Mouse (Mus musculus): ENCODE data around the gene Pcsk5.

The Pcsk5 gene

DNA sequence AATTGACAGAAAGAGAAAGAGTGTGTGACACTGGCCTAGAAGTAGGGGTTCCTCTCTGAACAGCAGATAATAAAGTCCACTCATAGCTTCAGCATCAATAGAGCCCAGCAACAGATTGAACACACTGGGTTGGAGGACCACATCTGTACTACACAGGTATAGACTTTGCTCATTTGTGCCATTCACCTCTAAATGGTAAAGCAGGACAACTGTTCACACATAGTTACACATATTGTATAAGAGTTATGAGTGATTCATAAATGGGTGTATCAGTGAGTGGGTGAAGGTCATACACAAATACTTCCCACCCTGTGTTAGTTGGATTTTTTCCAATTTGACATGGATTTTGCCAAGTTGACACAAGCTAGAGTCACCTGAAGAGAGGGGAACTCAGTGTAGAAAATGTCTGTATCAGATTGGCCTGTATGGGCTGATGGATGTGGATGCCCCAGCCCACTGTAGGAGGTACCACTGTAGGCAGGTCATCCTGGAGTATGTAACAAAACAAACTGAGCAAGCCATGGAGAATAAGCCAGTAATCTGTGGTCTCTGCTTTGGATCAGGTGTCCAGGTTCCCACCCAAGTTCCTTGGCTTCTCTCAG is 104.7 kb downstream of the Pcsk5 start:
- DNase-seq = no peak

DNA sequence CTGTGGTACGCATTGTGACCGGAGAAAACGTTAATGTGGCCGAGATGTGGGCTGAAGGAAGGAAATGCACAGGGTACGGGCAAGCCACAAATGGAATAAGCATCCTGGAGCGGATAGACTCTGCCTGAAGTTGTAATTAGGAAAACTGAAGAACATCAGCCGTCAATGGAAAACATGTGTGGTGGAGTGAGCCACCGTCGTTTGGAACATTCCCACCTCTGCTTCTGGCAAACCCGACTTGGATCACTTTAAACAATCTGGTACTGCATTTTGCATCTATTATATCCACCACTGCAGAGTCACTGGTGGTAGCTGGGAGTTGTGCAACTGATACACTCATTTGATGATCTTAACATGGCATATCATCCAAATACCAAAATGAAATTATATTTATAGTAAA is 120.4 kb downstream of the Pcsk5 start:
- DNase-seq = no peak

DNA sequence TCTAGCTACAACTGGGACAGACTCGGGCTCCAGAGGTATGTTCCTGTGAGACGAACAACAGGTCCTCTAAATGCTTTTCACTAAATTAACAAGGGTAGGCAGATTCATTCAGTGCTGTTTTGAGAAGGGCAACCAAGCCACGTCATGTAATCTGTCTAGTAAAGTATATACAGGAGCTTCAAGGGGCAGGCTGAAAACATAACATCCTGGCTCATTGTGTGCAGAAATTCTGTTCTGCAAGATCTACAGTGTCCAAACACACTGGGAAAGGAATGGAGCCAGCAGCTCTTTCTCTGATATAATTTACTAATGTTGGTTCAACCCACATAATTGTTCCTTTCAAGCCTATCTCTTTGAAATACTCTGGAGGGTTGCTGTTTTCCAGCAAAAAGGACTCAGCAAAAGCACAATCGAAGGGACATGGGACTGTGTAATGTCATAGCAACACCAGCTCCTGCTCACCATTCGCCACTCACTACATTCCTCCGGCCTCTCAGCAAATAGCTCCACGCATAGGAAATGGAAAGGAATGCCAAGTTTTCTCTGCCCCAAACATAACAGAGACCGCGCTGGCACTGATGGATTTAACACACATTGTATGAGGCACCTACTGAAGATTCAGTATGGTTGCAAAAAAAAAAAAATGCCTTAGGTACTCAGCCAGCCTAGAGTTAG is 122.0 kb downstream of the Pcsk5 start:
- DNase-seq = no peak

DNA sequence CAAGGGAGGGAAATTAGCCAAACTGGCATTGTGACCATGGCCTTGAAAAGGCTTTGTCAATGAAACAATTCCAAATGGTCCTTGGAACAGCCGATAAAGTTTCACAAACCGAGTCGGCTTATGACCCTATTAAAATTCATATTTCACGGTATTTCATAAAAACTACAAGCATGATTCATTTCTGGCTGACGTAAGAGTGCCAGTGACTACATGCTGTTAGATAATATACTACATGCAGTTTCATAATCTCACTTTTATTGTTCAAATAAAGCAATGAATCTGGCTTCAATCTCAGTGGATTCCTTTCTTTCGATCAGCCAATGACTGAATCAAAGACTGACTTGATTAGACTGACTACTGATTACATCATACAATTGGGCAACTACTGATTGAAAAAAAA is 145.8 kb downstream of the Pcsk5 start:
- no peak for DNase-seq

DNA sequence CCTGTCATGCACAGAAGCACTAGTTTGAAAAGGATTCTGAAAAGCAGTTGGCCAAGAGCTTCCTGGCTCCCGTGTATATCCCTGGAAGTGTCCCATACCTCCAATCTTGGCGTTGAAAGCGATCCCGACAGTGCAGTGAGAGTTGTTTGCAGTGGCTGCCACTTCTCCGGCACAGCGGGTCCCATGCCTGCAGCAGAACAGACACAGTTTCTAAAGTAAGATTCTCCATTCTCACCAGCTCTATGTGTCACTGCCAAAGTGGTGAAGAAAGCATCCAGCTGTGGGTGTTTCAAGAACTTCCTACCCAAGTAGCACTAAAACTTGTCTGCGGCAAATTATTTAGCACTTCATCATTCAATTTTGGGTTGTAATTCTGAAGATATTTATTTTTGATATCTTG is 159.1 kb downstream of the Pcsk5 start:
- no peak for DNase-seq

DNA sequence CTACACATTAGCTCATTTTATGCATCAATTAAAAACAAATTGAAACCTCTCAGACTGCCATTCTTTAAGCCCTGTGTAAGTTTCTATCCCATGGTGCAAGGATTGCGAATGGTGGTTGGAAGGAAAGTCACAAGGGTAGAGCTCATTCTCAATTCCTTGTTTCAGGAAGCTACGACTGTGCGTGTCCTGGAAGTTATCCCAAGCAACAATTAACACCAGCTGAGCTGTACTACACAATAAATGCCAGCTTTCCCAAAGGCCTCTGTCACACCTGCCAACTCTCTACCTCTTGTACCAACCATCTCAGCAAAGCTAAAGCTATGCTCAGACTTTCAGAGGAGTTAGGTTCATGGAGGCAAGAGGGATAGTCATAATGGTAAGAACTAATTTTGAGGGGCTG is 174.8 kb downstream of the Pcsk5 start:
- DNase-seq = no peak

DNA sequence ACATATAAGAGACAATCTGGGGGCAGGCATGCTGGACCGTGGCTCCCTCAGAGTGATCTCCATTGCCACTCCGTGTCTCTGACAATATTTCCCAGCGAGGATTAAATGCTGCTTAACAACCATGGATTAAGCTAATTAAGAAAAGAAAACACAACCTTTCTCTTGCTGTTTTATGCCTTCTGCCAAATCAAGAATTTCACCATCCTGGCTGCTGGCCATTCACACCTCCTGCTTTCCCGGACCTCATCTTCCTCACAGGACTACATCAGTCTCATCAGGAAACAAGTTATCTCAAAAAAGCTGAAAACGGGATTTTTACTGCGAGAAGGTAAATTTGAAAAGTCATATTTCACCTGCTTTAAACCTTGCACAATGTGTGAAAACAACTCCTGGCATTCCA is 175.2 kb downstream of the Pcsk5 start:
- no peak for DNase-seq

DNA sequence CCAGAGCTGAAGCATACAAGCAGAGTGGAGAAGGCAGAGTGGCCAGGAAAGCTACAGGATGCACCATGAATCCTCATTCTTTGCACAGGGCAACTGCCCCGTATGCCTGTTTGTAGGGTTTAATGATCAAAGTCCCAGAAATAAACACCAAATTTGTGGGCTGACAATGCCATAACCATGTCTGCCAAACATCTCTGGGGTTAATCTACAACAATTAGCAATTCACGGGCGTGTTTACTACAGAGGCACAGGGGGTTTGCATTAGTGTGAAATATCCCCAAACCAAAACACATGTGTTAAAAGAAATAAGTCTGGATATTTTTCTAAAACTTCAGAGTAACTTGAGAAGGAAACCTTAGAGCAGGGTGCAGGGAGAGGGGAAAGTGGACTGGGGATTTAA is 178.1 kb downstream of the Pcsk5 start:
- no peak for DNase-seq

DNA sequence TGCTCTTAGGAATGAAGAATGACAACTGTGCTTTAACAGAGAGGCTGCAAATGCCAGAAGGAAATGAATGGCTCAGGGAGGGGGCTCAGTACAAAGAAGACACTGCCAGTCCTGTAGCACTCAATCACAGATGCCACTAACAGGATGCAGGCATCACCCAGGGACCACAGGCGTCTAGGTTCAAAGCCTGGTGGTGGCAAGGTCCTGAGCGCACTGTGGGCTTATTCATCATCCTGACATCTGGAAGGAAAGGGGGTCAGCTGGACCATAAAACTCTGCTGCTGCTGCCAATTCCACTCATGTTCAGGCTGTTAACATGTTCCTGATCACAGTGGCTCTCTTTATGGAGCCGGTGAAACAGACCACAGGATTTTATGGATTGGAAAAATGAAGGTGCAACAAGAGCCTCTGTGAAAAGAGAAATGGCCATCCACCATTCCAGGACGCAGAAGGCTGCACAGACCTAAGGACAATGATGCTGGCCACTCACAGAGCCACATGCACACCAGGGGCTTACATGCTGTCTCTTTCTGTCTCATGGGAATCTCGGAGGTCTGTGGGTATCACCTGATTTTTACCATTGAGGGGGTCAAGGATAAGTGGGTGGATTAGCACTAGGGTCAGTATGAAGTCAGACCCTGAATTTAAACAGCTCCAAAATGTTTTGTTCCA is 186.5 kb downstream of the Pcsk5 start:
- peak; percentile 40 for DNase-seq

DNA sequence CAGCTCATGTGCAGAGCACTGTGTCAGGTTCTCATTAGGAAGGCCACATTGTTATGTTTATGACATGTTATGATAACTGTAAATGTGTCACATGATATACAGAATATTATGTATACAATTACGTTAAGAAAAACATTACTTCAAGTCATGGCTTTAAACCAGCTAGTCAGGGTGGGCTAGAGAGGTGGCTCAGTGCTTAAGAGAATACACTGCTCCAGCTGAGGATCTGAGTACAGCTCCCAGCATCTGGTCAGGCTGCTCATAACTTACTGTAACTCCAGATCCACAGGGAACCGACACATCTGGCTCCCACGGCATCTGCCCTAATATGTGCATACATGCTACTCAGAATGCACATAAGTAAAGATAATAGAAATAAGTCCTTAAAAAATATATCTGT is 187.5 kb downstream of the Pcsk5 start:
- no peak for DNase-seq

DNA sequence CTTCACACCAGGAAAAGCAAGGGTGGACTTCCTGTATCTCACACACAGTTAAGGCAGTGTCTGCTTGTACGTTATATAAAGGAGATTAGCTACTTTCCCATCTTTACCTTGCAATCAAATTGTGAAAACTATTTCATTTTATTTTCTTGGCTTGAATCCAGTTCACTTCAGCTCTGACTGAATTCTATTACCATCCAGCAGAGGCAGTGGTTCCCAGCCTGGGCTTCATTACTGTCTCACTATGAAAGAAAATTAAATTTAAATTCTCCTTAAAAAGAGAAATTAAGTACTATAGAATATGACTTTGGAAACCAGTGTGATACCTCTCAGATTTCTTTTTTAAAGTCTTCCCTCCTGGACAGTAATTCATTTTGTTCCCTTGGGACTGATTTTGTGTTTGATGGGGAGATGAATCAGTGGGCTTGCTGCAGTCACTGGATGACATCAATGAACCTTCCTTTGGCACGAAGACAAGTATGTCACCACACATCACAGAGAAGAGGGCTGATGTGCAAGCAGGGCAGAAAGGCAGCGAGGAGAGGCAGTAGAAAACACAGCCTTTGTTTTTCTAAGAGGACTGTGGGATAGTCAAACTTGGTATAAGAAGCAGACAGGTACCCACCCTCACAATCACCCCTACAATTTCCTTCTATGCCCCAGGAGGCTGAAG is 194.2 kb downstream of the Pcsk5 start:
- DNase-seq = peak; percentile 81

DNA sequence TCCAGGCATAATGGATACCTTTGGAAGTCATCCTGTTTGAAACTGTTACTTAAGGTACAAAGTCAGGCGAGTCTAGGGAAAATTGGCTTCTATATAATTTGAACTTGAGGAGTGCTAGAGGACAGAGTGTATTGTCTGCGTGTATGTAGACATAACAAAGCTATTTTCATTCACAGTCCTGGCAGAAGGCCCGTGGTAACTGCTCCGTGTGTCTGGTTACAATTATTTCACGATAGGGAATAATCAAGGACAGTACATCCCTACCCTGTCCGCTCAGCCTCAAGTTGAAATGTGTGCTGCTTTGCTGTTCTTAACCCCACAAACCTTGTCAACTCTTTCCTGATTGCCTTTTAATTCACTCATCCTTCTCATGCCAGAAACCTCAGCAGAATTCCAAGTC is 201.4 kb downstream of the Pcsk5 start:
- DNase-seq = no peak

DNA sequence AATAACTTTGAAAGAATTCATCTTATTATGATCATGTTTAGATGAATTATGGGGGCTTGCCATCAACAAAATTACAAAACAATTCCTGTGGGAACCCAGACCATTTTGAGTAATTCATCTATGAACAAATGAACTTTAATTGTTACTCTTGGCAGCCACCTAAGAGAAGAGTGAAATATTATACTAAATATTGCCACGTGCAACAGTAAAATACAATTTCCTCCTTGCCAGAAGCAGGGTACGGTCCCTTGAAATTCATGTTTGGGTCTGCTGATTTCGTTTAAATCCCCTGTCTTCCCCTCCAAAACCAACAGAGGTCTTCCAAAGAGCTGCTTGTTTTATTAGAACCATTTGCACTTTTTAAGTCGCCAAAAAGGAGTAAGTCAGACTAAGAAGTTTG is 221.8 kb downstream of the Pcsk5 start:
- DNase-seq = no peak

DNA sequence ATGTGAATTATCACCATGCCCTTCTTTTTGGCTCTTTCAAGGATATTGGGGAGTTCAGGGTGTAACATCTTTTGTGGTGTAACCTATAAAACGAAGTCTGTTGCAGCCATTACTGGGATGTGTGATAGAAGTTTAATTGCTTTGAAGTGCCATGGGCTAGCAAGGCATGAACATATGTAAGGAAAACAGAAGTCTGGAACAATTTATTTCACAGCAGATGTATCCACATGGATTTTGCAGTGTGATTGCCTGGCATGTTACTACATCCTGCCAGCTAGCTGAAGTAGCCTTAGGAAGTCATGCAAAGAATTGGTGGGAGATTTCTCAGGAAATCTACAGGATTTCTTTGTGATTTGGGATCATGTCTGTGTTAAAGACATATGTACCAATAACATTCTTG is 230.9 kb downstream of the Pcsk5 start:
- no peak for DNase-seq

DNA sequence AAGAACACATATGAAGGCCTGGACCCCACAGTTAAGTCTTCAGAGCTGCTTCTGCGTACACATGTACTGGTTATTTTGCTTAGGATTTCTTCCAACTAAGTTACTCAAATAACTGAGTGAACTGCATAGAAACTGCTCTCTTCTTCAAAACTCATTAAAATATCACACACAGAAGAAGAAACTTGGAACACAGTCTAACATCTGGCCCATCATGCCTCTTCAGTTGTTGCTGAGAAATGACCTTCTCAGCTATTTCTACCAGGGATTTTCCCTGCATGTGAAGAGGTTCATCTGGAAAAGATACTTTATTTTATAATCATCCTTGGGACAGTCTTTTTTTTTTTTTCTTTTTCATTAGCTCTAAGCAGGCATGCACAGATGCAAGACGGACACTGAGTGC is 231.3 kb downstream of the Pcsk5 start:
- no peak for DNase-seq

DNA sequence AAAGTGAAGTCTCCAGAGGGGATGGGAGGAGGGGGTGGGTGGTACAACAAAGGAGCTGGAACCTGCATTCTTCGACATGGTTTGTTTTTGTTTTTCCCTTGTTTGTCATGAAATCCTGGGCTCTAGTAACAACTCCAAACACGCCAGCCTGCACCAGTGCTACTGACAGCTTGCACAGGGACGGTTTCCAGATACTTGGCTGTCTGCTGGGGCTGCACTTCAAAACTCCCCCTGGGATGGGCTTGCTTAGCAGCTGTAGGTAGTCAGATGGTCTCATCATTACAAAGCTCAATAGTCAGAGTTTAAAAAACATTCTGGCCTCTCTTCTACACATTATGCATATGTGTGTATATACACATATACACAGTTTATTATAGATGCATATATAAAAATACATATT is 234.1 kb downstream of the Pcsk5 start:
- DNase-seq = no peak

DNA sequence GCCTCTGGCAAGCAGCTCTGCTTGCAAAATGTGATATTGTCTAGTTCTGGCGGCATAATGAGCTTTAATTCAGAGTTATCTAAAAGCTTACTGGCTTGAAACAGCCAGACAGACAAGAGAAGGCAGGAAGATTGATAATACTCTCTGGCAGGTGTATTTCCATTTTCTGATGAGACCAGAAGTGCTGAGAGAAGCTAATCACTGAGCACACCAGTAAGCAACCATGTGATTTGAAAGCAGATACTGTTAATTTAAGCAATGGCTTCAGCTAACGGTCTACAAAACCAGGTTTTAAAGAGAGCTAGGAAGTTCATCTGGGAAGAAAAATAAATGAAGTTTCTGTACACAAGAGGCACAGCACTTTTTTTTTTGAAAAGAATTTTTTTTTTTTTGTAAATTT is 237.1 kb downstream of the Pcsk5 start:
- no peak for DNase-seq

DNA sequence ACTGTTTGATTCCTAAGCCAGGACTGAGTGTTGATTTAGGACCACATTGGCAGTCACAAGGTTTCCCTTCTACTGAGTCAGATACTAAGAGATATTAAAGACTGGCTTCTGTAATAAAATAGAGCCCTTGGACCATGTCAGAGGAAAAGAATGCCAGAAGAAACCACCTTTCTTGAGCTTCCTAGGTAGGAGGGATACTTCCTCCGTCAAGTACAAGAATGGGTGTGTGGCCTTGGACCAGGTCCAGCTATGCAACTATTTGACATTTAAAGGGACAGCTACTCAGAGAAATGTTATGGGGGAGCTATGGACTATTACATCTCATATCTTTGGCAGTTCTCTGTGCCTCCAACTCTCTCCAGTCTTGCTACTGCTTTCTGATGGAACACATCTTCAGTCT is 244.6 kb downstream of the Pcsk5 start:
- DNase-seq = peak; percentile 30

DNA sequence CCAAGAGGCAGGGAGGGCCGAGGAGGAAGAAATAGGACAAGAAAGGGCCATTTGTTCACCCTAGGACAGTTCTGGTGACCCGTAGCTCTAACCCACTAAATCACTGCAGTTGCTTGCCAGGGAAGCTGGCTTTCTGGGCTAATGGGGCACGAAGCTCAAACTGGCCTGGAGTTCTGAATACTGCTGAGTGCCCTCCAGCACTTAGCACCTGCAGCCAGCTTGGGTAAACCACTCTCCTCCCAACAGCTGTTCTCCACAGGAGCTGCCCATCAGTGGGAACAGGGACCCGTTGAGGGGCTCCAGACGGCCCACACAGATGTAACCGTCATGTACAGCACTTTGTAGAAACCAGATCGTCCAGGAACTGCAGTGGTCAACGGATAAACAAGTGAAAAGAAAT is 246.1 kb downstream of the Pcsk5 start:
- peak; percentile 82 for DNase-seq

DNA sequence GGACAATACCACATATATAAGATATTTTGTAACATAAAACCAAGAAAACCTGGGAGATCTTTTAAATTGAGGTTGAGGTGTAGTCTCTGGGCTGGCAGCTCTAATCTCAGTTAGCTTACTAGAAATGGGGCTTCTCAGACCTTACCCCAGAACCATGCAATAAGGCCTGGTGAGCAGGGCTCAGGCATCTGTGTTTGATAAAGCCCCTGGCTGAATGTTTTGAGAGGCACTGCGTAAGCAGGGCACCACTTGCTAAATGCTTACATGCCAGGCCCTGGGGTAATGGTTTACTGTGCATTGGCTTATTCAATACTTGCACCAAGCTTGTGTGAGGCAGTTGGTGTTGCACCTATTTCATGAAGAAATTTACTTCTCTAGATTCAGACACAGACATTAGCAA is 247.1 kb downstream of the Pcsk5 start:
- no peak for DNase-seq

DNA sequence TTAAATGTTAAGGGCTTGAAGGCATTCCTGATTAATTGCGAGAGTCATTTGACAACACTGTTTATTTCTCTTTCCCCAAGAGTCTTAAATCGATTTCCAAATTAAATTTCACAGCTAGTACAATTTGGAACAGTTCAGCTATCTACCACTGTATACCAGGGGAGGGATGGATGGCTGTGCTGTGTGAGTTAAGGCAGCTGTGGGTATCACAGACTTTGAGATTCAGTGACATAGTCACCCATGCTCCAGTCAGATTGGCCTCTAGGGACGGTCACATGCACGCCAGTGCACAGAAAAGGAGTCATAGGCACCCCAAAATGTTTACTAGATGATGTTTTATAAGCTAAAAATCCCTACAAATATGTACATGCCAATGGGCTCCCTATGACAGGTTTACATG is 260.0 kb downstream of the Pcsk5 start:
- DNase-seq = no peak

DNA sequence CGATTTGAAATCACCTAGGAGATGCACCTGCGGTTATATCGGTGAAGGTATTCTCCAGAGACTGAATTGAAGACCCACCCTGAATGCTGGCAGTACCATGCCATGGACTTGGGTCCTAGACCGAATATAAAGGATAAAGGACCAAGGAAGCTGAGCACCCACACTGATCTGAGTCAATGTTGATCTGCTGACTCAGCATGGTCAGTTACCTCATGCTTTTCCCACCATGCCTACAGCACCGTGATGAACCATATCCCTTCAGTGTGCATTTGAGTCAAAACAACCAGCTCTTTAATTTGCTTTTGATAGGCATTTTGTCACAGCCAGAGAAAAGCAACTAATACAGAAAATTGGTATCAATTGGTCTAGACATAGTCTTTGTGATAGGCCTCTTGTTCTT is 262.9 kb downstream of the Pcsk5 start:
- no peak for DNase-seq

DNA sequence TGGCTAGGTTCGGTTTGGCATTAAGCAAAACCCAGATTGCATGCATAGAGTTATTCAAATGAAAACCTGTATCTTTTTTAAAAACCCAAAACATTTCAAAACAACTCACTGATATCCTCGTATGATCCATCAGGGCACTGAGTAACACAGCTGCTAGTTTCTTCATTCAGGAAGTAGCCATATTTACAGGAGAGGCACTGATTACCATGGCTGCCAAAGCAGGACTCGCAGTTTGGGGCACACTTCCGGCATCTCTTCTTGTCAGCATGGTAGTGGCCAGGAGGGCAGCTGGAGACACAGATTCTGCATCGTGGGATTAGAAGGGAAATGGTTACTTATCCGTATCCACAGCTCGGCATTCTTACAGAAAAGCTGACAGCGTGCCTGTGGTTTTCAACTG is 265.1 kb downstream of the Pcsk5 start:
- no peak for DNase-seq

DNA sequence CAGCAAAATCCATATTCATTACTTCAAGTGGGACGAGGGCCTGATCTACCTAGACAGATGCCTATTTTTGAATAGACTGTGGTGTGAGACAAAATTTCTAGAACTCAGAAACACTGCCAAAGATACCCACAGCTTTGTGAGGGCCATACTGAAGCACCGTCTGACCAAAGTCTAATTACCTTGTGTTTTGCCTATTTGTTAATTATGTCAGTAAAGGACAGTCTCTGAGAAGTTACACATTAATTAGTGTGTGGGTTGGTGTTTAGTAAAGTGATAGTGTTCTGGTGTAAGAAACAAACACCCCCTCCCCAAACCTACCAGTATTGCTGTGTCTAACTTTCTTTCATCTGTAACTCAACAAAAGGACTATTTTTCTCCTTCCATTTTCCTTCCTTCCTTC is 266.5 kb downstream of the Pcsk5 start:
- no peak for DNase-seq

Measured in retina, postnatal 1 day (tissue).